Mouse (Mus musculus): ENCODE data around the gene Gsta3. TPM values are rescaled to one million over a fixed set of nuclear protein-coding genes. Genes with fewer than 3 reads are reported as not detected.
"Not testable (repeated sequence)": the region's sequence is repeated elsewhere in the genome, so short reads cannot be mapped to it uniquely, and the experiment has no call there.

Gsta3 gene
- 0.68 and 1.6 TPM in 2 replicates for polyA plus RNA-seq (2015; fragmentation: Nextera tagmentation; extraction: Ambion mirVana)

DNA sequence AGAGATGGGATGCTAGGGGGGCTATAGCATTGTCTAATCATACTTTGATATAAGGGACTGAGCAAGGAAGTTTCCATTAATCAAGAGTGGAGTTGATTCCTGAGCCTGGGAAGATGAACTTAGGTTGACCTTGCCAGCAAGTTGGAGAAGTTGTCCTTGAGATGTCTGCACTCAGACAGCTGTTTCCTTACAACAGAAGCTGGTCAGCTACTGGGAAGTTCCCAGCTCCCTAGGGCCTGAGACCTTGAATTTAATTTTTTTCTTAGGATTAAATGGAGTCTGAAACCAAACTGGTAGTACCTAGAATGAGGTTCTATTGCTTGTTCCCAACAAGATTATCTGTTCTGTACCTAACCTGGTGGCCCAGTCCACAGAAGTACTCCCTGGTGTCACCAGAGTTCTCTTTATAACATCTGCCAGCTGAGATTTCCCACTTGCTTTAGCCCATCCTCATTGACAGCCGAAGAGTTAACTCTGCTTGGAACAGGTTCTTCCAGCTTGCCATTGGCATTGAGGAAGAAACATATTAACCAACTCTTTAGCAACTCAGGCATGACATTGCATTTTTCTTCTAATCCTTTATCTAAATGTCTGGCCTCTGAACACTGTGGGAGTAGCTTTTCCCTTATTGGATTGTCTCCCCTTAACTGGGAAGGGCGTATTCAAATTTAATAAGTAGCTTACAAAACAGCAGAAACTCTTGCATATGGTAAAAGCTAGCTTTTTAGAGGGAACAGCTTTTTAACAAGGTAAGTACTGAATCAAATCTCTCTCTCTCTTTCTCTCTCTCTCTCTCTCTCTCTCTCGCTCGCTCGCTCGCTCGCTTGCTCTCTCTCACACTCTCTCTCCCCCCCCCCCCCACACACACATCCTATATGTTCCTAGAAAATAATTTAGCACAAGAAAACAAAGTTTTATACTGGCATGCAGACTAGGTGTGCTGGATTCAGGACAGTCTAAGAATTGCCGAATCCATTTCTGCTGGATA lies at the start of gene Gsta3:
Gene Gsta3 (plus strand): TSS at position 679 of the 988 bp plus-strand sequence.
- ATAC-seq (ENCODE audit: low FRiP score) = no peak
- WGBS = 94% methylated on average over 8 of the region's 8 CpGs
- Histone ChIP-seq H3K36me3 (no peaks in the 10 kb centered on the region), H3K4me3 (replicated peaks) (no peak within 1 kb of the TSS), H3K4me2 (no peak within 1 kb of the TSS), H3K9me3 (replicated peaks) (no peaks in the 10 kb centered on the region), H3K4me1 (no peaks in the 10 kb centered on the region), H3K27me3 (replicated peaks) (no peaks in the 10 kb centered on the region), H3K9ac (replicated peaks) (no peak within 1 kb of the TSS), H3K27ac (replicated peaks) (no peak within 1 kb of the TSS)

DNA sequence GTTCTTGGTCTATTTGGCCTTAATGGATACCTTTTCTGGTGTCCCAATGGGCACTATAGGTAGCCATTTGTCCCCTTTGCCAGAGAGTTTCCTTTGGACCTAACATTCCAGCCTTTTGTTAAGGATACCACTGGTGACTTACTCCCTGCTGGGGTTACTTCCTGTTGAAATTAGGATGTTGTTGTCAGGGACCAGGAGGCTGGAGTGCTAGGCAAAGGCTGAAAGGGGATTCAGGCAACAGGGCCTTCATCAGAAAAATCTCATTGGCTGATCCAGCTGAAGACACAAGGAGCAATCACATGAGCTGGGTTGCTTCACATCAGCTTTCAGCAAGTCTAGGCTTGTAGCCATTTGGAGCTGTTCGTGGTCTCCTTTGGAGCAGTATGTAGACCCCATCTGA lies 34.1 kb upstream of the Gsta3 start:
- 86% methylated on average over 1 of the region's 1 CpGs for WGBS
- Histone ChIP-seq H3K27ac (replicated peaks) (no peak overlapping the region), H3K36me3 (no peaks in the 10 kb centered on the region), H3K4me2 (no peak overlapping the region), H3K27me3 (replicated peaks) (no peaks in the 10 kb centered on the region), H3K9ac (replicated peaks) (no peak overlapping the region), H3K4me3 (replicated peaks) (no peak overlapping the region), H3K4me1 (no peaks in the 10 kb centered on the region), H3K9me3 (replicated peaks) (no peaks in the 10 kb centered on the region)
- no peak for ATAC-seq (ENCODE audit: low FRiP score)

DNA sequence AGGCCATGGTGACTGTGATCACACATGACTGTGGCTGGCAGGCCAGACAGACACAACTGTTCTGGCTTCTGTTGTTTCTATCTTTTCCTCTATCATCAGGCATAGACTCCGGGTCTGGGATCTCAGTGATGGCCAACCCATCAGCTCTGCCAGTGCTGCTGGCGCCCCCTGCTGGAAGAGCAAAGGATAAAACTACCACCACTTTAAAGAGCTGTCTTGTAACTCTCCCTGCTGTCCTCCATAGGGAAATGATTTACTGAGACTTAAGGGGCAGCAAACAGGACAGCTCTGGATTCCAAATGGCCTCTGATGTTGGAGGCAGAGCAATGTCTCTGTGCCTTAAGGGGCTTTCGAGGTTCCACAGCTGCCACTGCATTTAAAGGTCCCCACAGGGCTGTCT lies 26.9 kb upstream of the Gsta3 start:
- H3K27me3 ChIP-seq (replicated peaks); H3K4me2 ChIP-seq; H3K9me3 ChIP-seq (replicated peaks); H3K9ac ChIP-seq (replicated peaks); H3K4me3 ChIP-seq (replicated peaks); H3K36me3 ChIP-seq; H3K27ac ChIP-seq (replicated peaks); ATAC-seq (ENCODE audit: low FRiP score); H3K4me1 ChIP-seq: not testable (repeated sequence)
- WGBS = 38% methylated on average over 3 of the region's 3 CpGs

DNA sequence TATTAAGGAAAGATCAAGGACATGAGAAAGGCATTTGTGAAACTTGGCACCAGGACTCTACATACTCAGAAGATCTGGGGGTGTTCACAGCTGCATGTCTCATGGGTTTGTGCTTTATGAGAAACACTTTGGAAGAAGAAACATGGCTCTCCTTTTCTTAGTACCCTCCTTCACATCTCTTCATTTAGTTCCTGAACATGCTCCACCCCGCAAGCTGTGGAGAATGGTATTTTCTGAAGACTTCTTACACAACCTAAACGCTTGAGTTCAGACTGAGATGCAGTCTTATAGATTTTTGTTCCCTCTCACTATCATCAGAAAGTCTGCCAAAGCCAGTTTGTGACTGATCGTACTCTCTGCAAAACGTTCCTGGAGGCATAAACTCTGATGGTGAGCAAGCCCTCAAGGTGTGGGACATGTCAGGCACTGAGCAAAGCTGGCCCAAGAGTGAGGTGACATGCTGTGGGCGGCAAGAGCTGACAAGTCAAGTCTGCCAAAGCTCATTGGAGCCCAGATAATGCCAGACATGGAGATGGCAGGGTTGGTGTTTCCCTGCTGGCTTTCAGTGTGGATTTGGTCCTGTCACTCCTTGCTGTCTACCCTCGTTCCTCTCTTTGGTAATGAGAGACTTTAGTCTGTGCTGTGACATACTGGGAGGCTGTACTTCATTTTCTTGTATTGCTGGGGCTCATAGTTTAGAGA lies 26.2 kb upstream of the Gsta3 start:
- H3K4me3 ChIP-seq (replicated peaks); H3K27ac ChIP-seq (replicated peaks); H3K9me3 ChIP-seq (replicated peaks); H3K4me2 ChIP-seq; H3K27me3 ChIP-seq (replicated peaks); ATAC-seq (ENCODE audit: low FRiP score); H3K36me3 ChIP-seq; H3K4me1 ChIP-seq; H3K9ac ChIP-seq (replicated peaks): not testable (repeated sequence)
- WGBS = 76% methylated on average over 6 of the region's 6 CpGs

DNA sequence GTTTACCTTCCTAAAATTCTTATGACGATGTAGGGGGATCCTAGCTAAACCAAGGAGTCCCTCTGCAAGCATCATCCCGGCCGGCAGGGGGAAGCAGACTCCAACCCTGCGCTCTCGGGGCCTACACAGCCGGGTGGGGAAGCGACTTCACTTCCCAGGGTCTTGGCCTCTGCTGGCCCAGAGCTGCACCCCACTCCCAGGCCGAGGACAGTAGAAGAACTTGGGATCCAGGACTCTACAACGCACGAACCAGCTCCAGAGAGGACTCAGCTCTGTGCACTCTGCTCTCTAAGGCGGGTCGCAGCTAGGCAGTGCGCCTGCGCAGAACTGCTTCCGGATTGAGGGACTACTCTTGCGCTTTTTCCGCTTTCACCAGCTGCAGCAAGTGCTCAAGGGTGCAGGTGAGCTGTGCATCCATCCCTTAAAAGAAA lies 21.9 kb upstream of the Gsta3 start, which contains the start of gene Tmem14a:
Gene Tmem14a (plus strand): TSS at position 87 of the 431 bp plus-strand sequence.
- peaks cover 12% of the 10 kb centered on the region for H3K4me1 ChIP-seq
- H3K27me3 ChIP-seq (replicated peaks) = no peaks in the 10 kb centered on the region
- H3K9me3 ChIP-seq (replicated peaks) = no peaks in the 10 kb centered on the region
- H3K4me3 ChIP-seq (replicated peaks) = peak within 1 kb of the TSS; percentile 82
- peak; percentile 97 for ATAC-seq (ENCODE audit: low FRiP score)
- peak within 1 kb of the TSS; percentile 84 for H3K9ac ChIP-seq (replicated peaks)
- under 1% methylated on average over 17 of the region's 17 CpGs for WGBS
- H3K36me3 ChIP-seq = no peaks in the 10 kb centered on the region
- peak within 1 kb of the TSS; percentile 83 for H3K27ac ChIP-seq (replicated peaks)
- H3K4me2 ChIP-seq = peak within 1 kb of the TSS; percentile 65

DNA sequence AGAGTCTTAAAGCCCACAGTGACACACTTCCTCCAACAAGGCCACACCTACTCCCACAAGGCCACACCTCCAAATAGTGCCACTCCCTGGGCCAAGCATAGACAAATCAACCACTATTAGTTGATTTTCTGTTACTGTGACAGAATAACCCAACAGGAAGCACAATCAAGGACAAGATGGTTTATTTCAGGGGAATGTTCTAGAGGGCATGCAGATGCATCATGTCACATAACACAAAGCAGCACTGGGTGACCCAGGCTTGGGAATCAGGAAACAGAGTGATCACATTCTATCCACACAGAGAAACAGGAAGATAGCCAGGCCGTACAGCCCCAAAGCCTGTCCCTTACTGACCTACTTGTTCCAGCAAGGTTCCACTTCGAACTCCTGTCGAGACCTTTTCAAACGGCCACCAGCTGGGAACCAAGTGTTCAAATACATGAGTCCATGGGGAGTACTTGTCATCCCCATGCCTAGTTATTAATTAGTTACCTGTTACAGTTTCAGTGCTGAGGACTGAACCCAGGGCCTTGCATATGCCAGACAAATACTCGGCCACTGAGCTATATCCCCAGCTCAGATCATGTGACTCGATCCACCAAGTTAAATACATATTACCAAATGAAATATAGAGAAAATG lies 12.5 kb upstream of the Gsta3 start:
- no peaks in the 10 kb centered on the region for H3K9me3 ChIP-seq (replicated peaks)
- H3K4me3 ChIP-seq (replicated peaks) = no peak overlapping the region
- no peaks in the 10 kb centered on the region for H3K36me3 ChIP-seq
- no peak overlapping the region for H3K4me2 ChIP-seq
- ATAC-seq (ENCODE audit: low FRiP score) = no peak
- no peak overlapping the region for H3K27ac ChIP-seq (replicated peaks)
- no peaks in the 10 kb centered on the region for H3K27me3 ChIP-seq (replicated peaks)
- 87% methylated on average over 6 of the region's 6 CpGs for WGBS
- H3K4me1 ChIP-seq = no peaks in the 10 kb centered on the region
- no peak overlapping the region for H3K9ac ChIP-seq (replicated peaks)

DNA sequence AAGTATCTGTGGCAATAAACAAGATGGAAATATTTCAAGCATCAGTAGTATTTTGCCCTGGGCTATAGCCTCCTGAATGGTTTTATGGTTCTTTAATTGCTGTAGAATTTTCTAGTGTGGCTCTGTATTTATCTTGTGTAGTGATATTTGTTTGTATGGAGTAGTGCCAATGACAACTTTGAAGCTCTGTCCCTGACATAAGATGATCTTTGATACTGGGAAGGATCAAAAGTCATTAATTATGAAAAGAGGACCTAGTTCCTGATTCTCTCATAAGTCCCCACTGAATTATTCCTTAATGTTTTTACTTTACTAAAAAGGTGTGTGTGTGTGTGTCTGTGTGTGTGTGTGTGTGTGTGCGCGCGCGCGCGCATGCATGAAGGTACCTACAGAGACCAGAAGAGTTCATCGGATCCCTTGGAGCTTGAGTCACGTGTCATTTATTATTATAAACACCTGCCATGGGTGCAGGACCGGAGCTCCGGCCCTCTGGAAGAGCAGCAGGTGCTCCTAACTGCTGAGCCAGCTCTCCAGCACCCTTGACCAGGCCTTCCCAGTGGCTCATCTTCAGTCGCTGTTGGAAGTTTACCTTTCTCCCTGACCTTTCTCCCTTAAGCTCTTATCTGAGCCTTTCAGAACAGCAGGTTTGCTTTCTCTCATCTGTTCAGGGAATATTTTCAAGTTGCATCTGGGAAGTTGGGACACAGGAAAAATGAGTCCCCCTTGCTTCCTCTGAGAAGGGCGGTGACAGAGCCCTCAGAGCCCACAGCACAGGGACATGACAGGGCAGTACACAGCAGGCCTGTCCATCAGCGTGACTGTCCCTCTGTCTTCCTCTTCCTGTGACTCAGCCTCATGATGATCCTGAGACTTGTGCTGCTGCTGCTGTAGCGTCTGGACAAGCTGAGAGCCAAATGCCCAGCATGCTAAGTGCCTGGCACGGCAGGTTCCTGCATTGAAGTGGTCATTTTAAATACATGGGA lies 11.4 kb upstream of the Gsta3 start:
- 81% methylated on average over 15 of the region's 15 CpGs for WGBS
- not testable (repeated sequence) for H3K36me3 ChIP-seq; H3K9me3 ChIP-seq (replicated peaks); H3K4me2 ChIP-seq; ATAC-seq (ENCODE audit: low FRiP score); H3K27me3 ChIP-seq (replicated peaks); H3K27ac ChIP-seq (replicated peaks); H3K4me3 ChIP-seq (replicated peaks); H3K4me1 ChIP-seq; H3K9ac ChIP-seq (replicated peaks)

DNA sequence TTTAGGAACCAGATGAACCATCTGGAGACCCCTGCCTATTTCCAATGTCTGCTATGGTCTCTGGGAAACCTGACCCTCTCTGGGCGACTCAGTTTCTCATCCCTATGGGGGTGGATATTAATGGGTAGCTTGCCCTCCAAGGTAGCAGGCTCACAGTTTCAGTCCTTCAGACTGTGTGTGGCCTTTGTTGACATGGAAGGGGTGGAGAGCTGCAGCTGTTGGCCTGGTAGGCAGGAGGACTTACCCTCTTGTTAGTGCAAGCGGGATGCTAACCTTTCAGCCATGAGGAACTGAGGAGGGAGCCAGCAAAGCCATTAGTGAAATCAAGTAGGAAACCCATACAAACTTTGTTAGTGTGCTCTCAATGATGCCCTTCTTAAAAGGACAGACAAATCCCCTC lies 10.0 kb upstream of the Gsta3 start:
- WGBS = 79% methylated on average over 2 of the region's 2 CpGs
- Histone ChIP-seq H3K27me3 (replicated peaks) (no peaks in the 10 kb centered on the region), H3K4me3 (replicated peaks) (no peak overlapping the region), H3K9me3 (replicated peaks) (no peaks in the 10 kb centered on the region), H3K27ac (replicated peaks) (no peak overlapping the region), H3K4me2 (no peak overlapping the region), H3K9ac (replicated peaks) (no peak overlapping the region), H3K36me3 (no peaks in the 10 kb centered on the region), H3K4me1 (no peaks in the 10 kb centered on the region)
- ATAC-seq (ENCODE audit: low FRiP score) = no peak

DNA sequence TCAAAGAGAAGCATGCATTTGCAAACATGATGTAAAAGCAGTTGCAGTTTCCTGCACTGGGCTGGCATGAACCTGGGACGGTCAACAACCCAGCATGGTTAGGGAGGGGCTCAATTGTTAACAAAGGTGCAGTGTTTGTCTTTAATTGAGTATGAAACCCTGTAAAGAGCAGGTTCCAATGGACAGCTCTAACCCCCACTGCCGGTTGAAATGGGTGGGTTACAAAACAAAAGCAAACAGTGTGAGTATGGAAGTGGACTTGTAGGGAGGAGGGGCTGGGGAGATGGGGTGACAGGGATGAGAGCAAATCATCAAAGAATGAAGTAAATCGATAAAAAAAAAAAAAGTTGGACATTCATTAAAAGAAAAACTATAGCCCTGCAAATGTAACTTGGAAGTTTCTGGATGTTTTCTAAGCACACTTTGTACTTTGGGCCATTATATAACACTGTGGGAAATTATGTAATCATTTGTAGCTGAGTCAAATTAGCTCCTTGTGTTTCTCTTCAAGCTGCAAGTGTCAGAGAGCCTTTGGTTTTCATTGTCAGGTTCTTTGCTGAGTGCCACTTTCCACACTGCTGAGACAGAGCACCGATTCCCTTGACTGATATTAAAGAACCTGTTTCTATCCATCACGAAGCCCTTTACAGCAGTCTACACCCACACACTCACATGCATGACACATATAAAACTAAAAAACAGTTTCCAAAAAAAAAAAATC lies 8.5 kb upstream of the Gsta3 start:
- ATAC-seq (ENCODE audit: low FRiP score) = no peak
- Histone ChIP-seq H3K9me3 (replicated peaks) (no peaks in the 10 kb centered on the region), H3K4me1 (no peaks in the 10 kb centered on the region), H3K4me2 (no peak overlapping the region), H3K36me3 (no peaks in the 10 kb centered on the region), H3K4me3 (replicated peaks) (no peak overlapping the region), H3K27me3 (replicated peaks) (no peaks in the 10 kb centered on the region), H3K9ac (replicated peaks) (no peak overlapping the region), H3K27ac (replicated peaks) (no peak overlapping the region)
- 61% methylated on average over 5 of the region's 5 CpGs for WGBS

DNA sequence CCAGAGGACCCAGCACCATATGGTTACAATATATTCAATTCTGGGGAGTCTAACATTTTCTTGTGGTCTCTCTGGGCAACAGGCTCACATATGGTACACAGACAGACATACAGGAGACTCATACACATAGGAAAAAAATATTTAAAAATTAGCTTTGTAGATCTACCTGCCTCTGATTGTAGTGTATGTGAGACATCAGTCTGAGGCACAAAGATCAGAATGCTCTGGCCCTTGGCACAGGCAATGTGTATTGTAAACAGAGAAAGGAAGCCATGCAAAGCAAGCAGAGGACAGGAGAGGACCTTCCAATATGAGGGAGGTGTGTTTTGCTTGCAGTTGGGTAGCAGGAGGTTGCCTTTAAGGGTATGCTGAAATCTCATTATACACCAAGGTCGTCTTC lies 7.9 kb upstream of the Gsta3 start:
- 88% methylated on average over 1 of the region's 1 CpGs for WGBS
- Histone ChIP-seq H3K9ac (replicated peaks) (no peak overlapping the region), H3K4me2 (no peak overlapping the region), H3K4me3 (replicated peaks) (no peak overlapping the region), H3K9me3 (replicated peaks) (no peaks in the 10 kb centered on the region), H3K4me1 (no peaks in the 10 kb centered on the region), H3K27ac (replicated peaks) (no peak overlapping the region), H3K36me3 (no peaks in the 10 kb centered on the region), H3K27me3 (replicated peaks) (no peaks in the 10 kb centered on the region)
- no peak for ATAC-seq (ENCODE audit: low FRiP score)
